Mouse (Mus musculus) thymus, postnatal 36 days (tissue): ENCODE measurements around the gene Usp30.

ENCODE experiments used
- DNase-seq, 2 experiments: peaks; one replicate each; pipeline ENCODE4 v3.0.0; 2022; ENCODE audit warnings: mixed read lengths in 2 of 2

Gene Usp30

DNA sequence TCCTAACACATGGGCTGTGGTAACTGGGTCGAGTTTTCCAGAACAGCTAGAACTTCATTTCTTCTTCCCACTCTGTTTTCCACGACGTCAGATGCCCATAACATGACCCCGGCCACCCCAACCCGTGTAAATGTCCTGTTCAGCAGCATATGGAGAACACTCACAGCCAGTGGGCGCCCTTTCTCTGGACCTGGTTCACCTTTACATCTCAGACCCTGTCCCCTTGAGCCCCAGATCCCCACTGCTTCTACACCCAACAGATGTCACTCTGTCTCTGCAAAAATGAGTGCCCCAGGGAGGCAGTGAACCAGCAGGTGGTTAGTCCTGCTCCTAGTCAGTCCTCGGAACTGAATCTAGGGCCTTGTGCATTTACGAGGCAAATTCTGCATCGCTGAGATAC is 2.7 kb downstream of the Usp30 start:
- no peak for DNase-seq

DNA sequence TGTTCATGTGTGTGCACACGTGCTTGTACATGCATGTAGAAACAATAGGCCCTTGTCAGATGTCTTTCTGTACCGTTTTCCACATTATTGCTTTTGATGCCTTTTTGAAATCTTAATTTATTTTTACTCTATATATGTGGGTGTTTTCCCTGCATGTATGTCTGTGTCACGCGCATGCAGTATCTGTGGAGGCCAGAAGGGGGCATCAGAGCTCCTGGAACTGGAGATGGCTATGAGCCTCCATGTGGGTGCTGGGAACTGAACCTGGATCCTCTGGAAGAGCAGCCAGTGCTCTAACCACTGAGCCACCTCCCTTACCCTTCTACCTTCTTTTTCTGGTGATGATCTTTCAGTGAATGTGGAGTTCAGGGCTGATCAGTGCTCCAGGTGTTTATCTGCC is 5.6 kb downstream of the Usp30 start:
- no peak for DNase-seq

DNA sequence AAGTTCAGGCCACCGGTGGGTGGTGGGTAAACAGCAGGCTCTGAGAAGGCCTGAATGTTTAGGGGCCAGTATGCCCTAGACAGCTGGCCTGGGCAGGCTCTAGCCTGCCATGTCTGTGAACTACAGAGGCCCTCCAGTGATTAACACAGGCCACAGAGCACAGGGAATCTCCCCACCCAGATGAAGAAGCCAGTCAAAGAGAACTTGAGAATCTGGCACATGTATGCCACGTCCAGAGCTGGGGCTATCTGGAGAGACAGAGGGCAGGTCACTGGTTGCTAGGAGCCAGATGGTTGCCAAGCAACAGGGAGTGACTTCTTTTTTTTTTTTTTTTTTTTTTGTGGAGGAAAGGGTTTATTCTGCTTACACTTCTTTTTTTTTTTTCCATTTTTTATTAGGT is 7.0 kb downstream of the Usp30 start:
- DNase-seq, result no peak

DNA sequence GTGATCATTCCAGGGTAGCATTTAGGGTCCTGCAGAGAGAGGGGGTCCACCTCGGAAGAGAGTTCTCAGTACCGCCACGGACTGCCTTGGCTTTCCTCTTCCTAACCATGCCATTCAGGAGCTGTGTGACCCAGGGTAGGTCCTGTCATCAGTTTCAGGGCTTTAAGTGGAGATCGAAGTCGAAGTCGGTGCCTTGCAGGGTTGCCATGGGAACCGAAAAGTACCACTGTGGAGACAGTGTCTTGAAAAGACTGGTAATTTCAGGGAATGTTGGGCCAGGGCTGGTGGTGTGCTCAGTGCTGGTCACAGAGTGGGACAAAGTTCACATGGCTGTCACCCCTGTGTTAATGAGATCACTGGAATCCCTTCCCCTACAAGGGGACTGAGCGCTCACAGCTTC is 11.7 kb downstream of the Usp30 start:
- no peak for DNase-seq

DNA sequence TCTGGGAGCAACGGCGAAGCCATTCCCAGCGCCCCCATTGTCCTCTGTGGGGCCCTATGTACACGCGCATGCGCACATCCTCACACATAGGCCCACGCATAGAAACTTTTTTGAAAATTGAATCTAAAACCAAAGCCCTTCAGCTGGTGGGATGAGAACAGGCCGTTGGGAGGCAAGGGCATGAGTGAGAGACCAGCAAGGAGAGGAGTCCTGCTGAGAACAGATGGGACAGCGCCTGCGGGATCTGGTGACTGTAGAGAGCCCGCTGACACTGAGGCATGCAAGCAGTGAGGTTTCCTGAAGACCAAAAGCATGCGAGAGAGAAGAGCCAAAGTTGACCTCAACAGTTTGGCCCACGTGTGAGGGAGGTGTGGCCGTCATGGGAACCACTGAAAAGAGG is 20.2 kb downstream of the Usp30 start:
- DNase-seq, result no peak

DNA sequence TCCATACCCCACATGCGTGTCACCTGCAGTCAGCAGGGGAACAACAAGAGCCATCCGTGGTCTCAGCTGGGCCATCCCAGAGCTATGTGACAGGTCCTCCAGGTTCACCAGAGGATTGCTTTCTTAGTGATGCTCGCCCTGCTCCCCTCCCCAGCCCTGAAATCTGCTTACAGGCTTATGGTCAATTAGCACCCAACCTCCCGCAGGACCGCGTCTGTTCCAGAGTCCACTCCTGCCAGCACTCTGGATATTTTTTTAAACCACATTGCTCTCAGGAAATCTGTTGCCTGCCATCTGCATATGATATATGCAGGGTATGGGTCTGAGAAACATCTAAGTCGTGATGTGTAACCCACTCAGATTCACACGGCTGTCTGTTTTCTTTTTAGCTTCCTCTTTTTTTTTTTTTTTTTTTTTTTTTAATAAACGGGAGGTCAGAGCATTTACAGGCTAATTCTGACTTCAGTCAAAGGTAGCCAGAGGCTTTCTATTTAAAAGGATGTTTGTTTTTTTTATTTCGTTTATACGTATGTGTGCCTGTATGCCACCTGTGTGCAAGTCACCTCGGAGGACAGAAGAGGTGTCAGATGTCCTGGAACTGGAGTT is 22.7 kb downstream of the Usp30 start:
- no peak for DNase-seq

DNA sequence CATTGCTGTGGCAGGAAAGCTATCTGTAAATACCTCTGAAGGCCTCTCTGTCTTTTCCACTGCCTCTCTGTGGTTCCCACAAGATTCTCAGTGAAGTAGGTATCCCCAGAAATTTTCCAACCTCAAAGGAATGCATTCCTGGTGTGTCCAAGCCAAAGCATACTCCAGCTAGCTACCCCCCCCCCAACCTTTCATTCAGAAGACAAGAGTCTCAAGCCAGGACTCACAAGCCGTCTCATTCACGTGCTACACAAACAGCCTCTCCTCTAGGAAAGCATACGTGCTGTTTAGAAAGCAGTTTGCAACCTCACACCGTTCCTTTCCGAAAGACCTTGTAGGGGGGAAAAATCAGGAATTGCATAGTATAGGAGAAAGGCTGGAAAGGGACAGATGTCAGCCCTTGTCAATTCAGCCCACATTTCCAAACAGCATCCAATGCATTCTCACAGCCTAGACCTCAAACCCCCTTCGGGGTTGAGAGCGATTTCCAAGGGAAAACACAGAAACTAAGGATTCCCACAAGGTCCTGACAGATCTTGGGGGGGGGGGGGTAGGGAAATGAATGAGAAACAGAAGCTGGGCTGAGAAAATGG is 25.3 kb downstream of the Usp30 start:
- DNase-seq, result no peak

DNA sequence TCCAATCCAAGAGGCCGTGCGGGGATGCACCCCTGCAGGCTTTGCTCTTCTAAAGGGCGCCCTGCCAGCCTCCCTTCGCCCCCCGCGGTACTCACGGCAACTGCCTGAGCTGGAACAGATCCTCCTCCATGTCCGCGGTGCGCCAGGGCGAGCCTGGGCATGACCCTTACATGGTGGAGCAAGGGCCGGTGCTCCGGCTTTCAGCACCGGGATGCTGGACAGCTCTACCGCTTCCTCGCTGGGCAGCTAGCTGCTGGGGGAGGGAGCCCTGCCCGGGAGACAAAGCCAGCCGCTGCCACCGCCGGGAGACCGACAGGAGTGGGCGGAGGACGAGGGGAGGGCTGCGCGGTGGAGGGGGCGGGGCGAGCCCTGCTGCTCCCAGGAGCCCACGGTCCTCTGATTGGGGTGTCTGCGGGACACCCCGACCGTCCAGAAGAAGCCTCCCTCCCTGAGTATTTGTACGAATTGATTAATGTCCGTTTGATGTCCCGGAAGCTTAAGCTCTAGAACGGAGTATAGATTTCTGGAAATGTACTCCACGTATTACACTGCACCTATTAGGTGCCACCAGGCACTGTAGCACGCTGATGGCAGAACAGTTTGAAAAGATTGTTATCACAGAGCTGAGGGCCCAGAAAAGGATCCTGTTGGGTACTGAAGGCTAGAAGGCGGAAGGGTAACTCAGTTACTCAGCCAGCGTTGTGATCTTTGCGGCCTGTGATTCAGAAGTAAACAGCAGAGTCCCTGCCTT is 26.0 kb downstream of the Usp30 start, which contains the start of gene Svop:
Gene Svop (minus strand): TSS at position 514 of the 751 bp plus-strand sequence.
- DNase-seq, result peak; percentile 27 to 48

DNA sequence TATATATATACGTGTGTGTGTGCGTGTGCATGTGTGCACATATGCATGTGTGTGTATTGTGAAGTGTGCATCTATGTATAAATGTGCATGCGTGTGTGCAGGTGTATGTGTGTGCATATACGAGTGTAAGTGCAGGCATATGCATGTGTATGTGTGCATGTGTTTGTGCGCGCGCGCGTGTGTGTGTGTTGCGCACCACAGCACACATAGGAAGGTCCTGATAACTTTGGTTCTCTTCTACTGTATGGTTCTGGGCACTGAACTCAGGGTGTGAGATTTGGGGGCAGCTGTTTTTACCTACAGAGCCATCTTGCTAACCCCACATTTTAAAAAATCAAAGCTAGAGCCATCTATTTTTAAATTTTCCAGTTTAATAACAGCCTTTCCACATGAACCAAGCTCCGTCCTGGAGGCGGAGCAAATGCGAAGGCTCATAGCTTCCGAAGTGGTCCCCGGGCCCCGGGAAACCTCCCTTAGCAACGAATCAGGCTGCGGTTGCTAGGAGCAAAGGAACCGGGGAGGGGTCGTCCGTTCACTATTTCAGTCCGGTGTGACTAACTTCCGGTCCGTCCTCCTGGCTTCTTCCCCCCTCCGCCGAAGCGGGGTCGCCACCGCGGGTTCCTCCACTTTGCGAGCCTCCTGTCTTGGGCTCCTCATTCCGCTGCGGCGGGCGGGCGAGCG is 34.6 kb downstream of the Usp30 start:
- peak; percentile 90 to 93 for DNase-seq

DNA sequence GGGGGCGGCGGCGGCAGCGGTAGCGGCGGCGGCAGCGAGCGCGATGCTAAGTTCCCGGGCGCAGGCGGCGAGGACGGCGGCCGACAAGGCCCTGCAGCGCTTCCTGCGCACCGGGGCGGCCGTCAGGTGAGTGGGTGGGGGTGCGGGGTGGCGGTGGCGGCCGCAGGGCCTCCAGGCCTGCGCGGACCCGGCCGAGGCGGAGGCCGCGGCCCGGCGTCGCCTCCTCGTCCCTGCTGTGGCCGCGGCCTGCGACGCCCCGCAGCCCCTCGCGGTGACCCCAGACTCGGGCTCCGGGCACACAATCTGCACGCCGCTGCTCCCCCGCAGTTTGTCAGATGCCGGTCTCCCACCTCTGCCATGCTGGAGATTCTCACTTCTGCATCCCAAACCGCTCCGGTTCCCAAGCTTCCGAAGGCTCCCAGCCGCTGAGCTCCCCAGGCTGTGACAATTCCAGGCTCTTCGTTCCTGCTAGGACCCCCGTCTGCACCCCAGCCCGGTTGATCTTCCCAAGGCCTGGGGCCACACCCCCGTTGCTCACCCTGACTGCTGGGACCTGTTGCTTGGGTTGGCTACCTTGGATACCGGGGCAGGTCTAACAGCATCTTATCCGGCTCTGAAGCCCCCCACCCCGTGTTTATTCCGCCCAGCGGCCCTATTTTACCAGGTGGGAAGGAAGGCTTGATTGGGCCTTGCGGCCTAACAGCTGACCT is 35.3 kb downstream of the Usp30 start:
- no peak for DNase-seq

DNA sequence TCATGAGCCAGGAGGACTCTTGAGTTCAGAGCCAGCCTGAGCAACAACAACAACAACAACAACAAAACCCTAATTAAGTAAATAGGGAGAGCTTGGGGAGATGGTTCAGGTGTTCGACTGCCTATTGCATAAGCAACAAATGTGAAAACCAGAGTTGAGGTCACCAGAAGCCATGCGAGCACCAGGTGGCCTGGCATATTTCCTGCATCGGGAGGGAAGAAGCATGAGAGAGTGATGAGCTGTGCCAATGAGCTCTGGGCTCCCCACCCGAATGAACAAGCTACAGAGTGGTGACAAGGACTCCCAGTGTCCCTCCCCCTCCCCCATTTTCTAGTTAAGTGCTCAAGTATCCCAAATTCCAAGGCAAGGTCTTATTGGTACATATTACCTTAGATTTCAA is 36.6 kb downstream of the Usp30 start:
- DNase-seq, result no peak

DNA sequence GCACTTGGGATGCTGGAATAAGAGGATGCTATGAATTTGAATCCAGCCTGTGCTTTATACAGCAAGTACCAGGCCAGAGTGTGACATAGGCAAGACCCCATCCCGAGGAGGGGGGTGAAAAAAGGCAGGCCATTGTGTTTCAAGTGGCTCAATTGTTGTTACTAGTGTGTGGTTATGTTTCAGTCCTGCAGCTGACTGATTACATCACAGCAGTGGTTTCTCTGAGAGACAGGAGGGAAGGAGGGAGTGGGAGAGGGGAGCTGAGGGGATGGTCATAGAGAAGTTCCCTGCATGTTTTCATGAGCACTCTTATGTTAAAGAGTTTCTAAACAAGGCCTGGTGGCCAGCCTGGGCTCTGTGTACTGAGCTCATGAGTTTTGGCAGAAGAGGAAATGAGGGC is 37.5 kb downstream of the Usp30 start:
- DNase-seq, result no peak

DNA sequence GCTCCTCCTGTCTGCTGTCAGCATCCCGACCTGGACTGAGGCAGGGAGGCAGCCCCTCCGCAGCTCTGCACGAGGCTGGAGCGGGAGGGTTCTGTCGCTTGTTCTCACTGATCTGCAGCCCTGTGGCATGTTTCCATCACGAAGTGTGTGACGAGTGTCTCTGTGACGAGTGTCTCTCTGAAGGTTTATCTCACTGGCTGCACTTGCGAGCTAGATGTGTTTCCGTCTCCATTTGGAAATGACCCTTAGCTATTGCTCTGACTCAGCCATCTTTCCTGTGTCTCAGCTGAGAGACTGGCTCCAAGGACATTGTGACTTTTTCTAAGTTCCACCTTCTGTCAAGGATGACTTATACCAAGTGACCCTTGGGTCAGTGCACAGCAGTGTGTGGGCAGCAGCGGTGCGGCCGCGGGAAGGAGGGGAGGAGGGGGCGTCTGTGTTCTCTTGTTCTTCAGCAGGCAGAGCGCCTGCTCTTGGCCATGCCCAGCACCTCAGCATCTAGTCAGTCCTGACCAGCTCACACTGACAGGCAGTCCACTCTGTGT is 41.2 kb downstream of the Usp30 start:
- DNase-seq, result no peak

DNA sequence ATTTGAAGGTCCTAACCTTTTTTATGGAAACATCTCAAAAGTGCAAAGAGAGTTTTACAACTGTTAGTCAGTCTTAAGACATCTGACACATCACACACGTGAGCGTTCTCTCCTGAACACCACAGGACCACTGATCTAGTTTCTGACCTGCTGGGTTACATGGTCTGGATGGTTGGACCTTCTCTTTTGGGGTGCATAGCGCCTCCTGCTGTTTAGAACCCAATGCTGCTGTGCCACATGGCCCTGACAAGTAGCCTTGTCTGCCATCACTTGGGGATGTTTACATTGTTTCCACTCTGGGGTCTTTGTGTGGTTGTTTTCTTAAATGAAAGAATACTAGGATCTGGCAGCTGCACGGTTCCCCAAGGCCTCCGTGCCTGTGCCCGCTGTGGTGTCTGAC is 48.1 kb downstream of the Usp30 start:
- DNase-seq, result no peak

DNA sequence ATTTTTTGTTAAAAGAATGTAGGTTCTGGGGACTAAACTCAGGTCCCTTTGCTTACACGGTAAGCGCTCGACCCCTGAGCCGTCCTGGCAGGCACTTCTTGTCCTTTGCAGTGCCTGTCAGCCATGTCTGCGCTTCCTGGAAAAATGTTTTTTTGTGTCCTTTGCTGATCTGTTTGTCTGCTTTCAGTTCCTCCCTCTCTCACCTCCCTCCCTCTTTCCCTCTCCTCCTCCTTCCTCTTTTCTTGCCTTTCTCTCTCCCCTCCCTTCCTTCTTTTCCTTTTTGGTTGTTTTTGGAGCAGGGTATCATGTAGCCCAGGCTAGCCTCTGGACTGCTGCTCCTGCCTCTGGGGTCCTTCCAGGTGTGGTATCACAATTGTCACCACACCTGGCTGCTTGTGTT is 49.8 kb downstream of the Usp30 start:
- DNase-seq, result no peak

DNA sequence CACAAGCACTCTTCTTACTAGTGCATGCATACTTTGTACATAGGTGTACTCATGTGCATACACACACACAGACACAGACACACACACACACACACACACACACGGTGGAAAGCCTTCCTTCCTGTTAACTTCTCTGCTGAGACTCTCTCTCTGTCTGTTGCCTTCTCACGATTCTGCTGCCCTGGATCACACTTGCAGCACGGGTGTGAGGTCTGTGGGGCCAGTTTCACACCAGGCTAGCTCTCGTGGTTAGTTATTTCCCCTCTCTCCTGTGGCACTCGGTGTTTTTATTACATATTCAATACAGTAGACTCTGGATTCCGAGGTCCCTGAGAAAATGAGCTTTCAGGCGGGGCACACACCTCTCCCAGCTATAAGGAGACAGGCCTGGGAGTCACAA is 51.3 kb downstream of the Usp30 start:
- DNase-seq, result no peak

DNA sequence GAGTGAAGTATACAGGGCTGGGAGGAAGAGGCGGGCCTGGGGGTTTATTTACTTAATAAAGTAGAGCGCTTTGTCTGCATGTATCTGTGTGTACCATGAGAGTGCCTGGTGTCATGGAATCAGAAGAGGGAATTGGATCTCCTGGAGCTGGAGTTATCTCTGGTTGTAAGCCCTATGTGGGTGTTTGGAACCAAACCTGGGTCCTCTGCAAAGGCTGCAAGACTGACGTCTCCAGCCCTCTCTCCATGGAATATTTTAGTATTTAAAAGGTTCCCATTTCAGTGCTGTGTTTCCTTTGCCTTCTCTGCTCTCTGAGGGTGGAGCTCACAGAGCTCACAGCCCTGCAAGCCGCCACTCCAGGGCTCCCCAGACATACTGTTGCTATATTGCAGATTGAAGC is 54.5 kb downstream of the Usp30 start:
- DNase-seq, result no peak

DNA sequence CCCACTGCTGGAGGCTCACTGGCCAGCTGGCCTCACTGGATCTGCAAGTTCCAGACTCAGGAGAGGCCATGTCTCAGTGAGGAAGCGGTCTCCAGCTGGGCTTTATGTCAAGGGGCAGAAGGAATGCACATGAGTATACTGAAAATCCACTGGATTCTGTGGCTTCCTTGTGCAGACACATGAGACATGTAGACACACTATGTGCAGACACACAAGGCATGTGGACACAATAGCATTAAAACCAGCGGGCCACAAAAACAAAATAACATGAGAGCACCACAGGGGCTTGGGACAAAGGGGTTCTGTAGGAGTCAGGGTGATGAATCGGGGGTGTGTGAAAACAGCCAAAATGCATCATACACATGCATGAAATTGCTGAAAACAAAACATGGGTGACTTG is 60.7 kb downstream of the Usp30 start:
- DNase-seq, result no peak

DNA sequence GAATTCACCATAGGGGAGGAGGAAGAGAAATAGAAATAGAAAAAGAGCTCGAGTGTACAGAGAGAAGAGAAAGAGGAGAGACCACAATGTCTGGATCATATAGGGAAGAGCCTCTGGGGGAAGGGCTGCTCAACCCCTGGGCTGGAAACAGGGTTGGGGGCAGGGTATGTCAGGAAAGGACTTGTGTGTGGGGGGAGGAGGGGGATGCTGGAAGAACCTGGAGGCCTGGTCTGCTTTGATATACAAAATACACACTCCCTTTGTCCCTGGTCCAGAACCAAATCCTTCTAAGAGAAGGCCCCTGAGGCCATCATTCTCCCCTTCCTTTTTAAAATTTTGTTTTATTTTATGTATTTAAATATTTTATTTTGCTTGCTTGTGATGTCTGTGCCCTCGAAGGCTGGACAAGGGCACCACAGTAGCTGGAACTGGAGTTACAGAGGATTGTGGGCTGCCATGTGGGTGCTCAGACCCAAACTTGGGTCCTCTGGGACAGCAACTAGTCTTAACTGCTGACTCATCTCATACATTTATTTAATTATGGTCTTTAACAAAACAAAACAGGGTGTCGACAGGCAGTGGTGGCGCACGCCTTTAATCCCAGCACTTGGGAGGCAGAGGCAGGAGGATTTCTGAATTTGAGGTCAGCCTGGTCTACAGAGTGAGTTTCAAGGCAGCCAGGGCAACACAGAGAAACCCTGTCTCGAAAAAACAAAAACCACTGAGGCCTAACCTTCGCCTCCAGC is 61.4 kb downstream of the Usp30 start:
- DNase-seq, result no peak

DNA sequence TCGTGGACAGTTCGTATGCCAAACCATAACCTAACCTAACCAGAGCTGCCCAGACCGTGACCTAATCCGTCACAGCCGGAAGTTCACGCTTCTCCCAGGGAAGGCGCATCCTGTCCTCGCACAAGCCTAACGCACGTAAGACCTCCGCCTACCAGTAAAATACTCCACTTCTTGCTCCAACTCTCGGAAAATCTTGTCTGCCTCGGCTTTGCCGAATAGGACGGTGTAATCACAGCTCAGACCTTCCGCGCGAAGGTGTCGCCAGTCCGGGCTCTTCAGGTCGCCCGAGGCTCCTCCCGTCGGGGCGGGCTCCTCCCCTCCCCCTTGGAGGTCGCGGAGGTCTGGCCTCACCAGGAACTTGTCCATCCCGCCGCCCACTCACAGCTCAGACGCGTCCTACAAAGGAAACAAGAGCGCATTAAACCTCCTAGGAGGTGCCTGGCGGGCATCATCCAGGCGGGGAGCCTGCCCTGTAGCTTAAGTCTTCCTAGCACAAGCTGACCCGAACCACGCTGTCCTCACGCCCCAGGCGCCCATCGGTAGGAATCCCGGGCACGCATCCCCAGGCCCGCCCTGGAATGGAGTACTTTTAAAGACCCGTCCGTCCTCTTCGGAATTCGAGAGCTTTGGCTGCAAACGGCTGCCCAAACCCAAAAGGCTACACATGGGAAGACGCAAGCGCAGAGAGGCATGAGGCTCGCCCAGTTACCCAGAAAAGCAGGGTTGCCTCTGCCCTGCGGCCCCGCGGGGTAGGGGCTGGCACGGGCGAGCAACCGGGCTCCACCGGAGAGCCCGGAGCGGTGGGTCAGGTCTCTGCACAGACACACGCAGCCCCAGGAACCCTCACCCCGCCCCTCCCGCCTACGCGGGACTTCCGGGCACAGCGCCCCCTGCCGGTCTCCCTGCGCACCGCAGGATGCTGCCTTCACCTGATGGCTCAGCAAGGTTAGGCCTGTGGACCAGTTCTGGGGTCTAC is 62.4 kb downstream of the Usp30 start, which contains the start of gene Alkbh2:
Gene Alkbh2 (minus strand): TSS at position 845 of the 976 bp plus-strand sequence.
- peak; percentile 86 to 90 for DNase-seq
